Mouse (Mus musculus) MEL (cell line): ENCODE measurements around the gene Negr1.

ENCODE experiments used
- CTCF ChIP-seq, 3 experiments: IDR thresholded peaks in 2 of 3; conservative IDR thresholded peaks in 1 of 3; 2 replicates each; pipeline ENCODE4 v1.5.1; 2011 to 2012; ENCODE audit warnings: low read length in 3 of 3, low read depth in 2 of 3, mild to moderate bottlenecking in 2 of 3, improper control_type of control experiment in 1 of 3, inconsistent platforms in 1 of 3, mixed read lengths in 1 of 3, moderate library complexity in 1 of 3; ENCODE audit not compliant: control insufficient read depth in 1 of 3, insufficient read depth in 1 of 3, poor library complexity in 1 of 3, severe bottlenecking in 1 of 3
- KAT2A ChIP-seq: conservative IDR thresholded peaks from 2 replicates; pipeline ENCODE4 v1.6.1; 2012; ENCODE audit warnings: low read depth, low read length, improper control_type of control experiment, inconsistent platforms
- TCF12 ChIP-seq: IDR thresholded peaks from 2 replicates; pipeline ENCODE4 v1.6.1; 2014; ENCODE audit warnings: low read depth, mild to moderate bottlenecking, inconsistent platforms, low read length, improper control_type of control experiment, moderate library complexity
- UBTF ChIP-seq: IDR thresholded peaks from 2 replicates; pipeline ENCODE4 v1.6.1; 2012; ENCODE audit warnings: low read depth, mild to moderate bottlenecking, inconsistent platforms, low read length, improper control_type of control experiment, moderate library complexity, borderline replicate concordance; ENCODE audit not compliant: insufficient read depth

DNA sequence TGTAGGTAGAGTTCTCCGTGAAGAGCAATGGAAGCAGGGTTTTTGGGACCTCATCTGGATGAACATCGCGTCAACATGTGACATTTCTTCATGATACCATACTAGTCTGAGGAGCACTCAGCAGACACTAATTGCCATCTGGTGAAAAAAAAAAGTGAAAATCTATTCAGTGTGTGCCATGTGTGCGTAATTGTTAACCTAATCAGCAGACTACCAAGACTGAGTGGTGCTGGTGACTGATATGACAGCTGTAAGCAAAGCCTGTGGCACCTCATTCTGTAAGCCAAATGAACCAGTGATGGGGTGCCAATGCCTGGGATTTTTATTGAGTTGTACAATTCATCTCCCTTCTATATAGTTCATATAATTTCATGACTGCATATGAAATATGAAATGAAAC is 29.0 kb downstream of the Negr1 start:
- TF ChIP-seq TCF12: no peak
- TF ChIP-seq KAT2A: no peak
- TF ChIP-seq CTCF (IDR thresholded peaks at IDR 0.05 in 2 of 3, conservative IDR thresholded peaks at IDR 0.05 in 1 of 3; ENCODE audit: control insufficient read depth in 1 of 3, insufficient read depth in 1 of 3, low read depth in 2 of 3, low read length in 3 of 3, poor library complexity in 1 of 3, severe bottlenecking in 1 of 3): no peak
- TF ChIP-seq UBTF: no peak
